Mouse (Mus musculus): ENCODE measurements around the gene Zdhhc20.
A peak's percentile ranks its signal among the peaks of the same experiment; 100 is the strongest.

Zdhhc20 gene

GRCm38 (mm10) chr14:57825788-57826751 lies 64.0 kb downstream of the Zdhhc20 start, which contains the start of the genes Ska3 and Mrpl57:
Ska3 (minus strand) TSS chr14:57826185.
Mrpl57 (plus strand) TSS chr14:57826234.
- peak; percentile 93 for DNase-seq (ENCODE audit: low read depth, low spot score)

- no peak for DNase-seq (ENCODE audit: low read depth, low spot score)
Measured at GRCm38 (mm10) chr14:57820839-57821238, 69.2 kb downstream of the Zdhhc20 start.

- no peak for DNase-seq (ENCODE audit: low read depth, low spot score)
Measured at GRCm38 (mm10) chr14:57811844-57812243, 78.2 kb downstream of the Zdhhc20 start.

- DNase-seq (ENCODE audit: low read depth, low spot score): no peak
Measured at GRCm38 (mm10) chr14:57810886-57811285, 79.2 kb downstream of the Zdhhc20 start.

- no peak for DNase-seq (ENCODE audit: low read depth, low spot score)
Measured at GRCm38 (mm10) chr14:57808558-57808957, 81.5 kb downstream of the Zdhhc20 start.

- no peak for DNase-seq (ENCODE audit: low read depth, low spot score)
Measured at GRCm38 (mm10) chr14:57803731-57804130, 86.3 kb downstream of the Zdhhc20 start.

- DNase-seq (ENCODE audit: low read depth, low spot score): peak; percentile 98
Measured at GRCm38 (mm10) chr14:57797991-57798931, 91.8 kb downstream of the Zdhhc20 start, which contains the start of gene Sap18. Sap18 (plus strand) TSS chr14:57798180.

GRCm38 (mm10) chr14:57797551-57797950 lies 92.5 kb downstream of the Zdhhc20 start:
- no peak for DNase-seq (ENCODE audit: low read depth, low spot score)

- no peak for DNase-seq (ENCODE audit: low read depth, low spot score)
Measured at GRCm38 (mm10) chr14:57791171-57791570, 98.9 kb downstream of the Zdhhc20 start.

- DNase-seq (ENCODE audit: low read depth, low spot score): no peak
Measured at GRCm38 (mm10) chr14:57789759-57790158, 100.3 kb downstream of the Zdhhc20 start.

GRCm38 (mm10) chr14:57789311-57789710 lies 100.8 kb downstream of the Zdhhc20 start:
- DNase-seq (ENCODE audit: low read depth, low spot score): no peak

- no peak for DNase-seq (ENCODE audit: low read depth, low spot score)
Measured at GRCm38 (mm10) chr14:57787406-57787805, 102.7 kb downstream of the Zdhhc20 start.
